ENCODE assay signal across 22 mouse cellular contexts in genomic region chr15:84077151-84077550, GRCm38 (mm10). TPM values are rescaled to one million over a fixed set of nuclear protein-coding genes. Genes with fewer than 3 reads are reported as not detected.
DNase-seq lines count a peak whose midpoint lies in the region; ATAC-seq and TF ChIP-seq lines count a peak whose summit lies in the region.
"Had no signal": no experiment of that assay in that cellular context is flagged by ENCODE, and none has a peak within 500 bp of the region (broad histone marks: within the 10 kb centered on the region; RNA-seq: fewer than 3 reads in every experiment).

No protein-coding gene starts in this region.

- no peaks in the 10 kb centered on the region for H3K36me3 ChIP-seq in intestine, postnatal 0 days (ENCODE audit: control insufficient read depth, insufficient read depth)
- no peaks in the 10 kb centered on the region for H3K36me3 ChIP-seq in intestine, embryonic 16.5 days (ENCODE audit: control insufficient read depth, insufficient read depth, low read length)
- no peaks in the 10 kb centered on the region for H3K36me3 ChIP-seq in lung, embryonic 14.5 days (ENCODE audit: insufficient read depth)
- no peaks in the 10 kb centered on the region for H3K36me3 ChIP-seq in heart, embryonic 12.5 days
- H3K36me3 ChIP-seq: embryonic facial prominence, embryonic 13.5 days; forebrain, embryonic 12.5 days; G1E; heart, embryonic 13.5 days had no signal

- TF ChIP-seq CTCF in intestine, postnatal 0 days (IDR thresholded peaks at IDR 0.05; ENCODE audit: low read depth): 0 out of 2 replicates have a peak, but pooled peaks have one; percentile 6
- TF ChIP-seq CTCF in lung, embryonic 14.5 days (IDR thresholded peaks at IDR 0.05; ENCODE audit: low read depth): peak; percentile 34

- H3K9me3 ChIP-seq in intestine, postnatal 0 days (ENCODE audit: control insufficient read depth): no peaks in the 10 kb centered on the region
- no peaks in the 10 kb centered on the region for H3K9me3 ChIP-seq in intestine, embryonic 16.5 days (ENCODE audit: control insufficient read depth, low read length)
- H3K9me3 ChIP-seq in lung, embryonic 14.5 days (ENCODE audit: low read depth, low read length): no peaks in the 10 kb centered on the region
- no peaks in the 10 kb centered on the region for H3K9me3 ChIP-seq in heart, embryonic 12.5 days (replicated peaks)
- H3K9me3 ChIP-seq: embryonic facial prominence, embryonic 13.5 days; forebrain, embryonic 12.5 days; heart, embryonic 13.5 days; hindbrain, embryonic 12.5 days had no signal

- WGBS in intestine, postnatal 0 days: 64% methylated on average over 17 of the region's 17 CpGs
- 68% methylated on average over 17 of the region's 17 CpGs for WGBS in intestine, embryonic 16.5 days
- WGBS in lung, embryonic 14.5 days: 51% methylated on average over 17 of the region's 17 CpGs
- 59% methylated on average over 17 of the region's 17 CpGs for WGBS in heart, embryonic 12.5 days

- H3K4me2 ChIP-seq in intestine, postnatal 0 days (replicated peaks; ENCODE audit: low read depth): no peak overlapping the region
- H3K4me2 ChIP-seq in intestine, embryonic 16.5 days (ENCODE audit: low read depth, low read length): no peak overlapping the region
- H3K4me2 ChIP-seq in lung, embryonic 14.5 days: no peak overlapping the region
- H3K4me2 ChIP-seq in heart, embryonic 12.5 days: no peak overlapping the region
- H3K4me2 ChIP-seq: embryonic facial prominence, embryonic 13.5 days; forebrain, embryonic 12.5 days; heart, embryonic 13.5 days; hindbrain, embryonic 12.5 days had no signal

- peaks cover 15% of the 10 kb centered on the region; the same call in 1 of the 2 replicates for H3K27me3 ChIP-seq in intestine, postnatal 0 days (replicated peaks; ENCODE audit: control insufficient read depth, insufficient read depth, low read length)
- peaks cover 5% of the 10 kb centered on the region for H3K27me3 ChIP-seq in intestine, embryonic 16.5 days (replicated peaks; ENCODE audit: control insufficient read depth, insufficient read depth, low read length)
- 0 out of 2 replicates have a peak, but pooled peaks cover 14% of the 10 kb centered on the region for H3K27me3 ChIP-seq in lung, embryonic 14.5 days (ENCODE audit: insufficient read depth, low read length)
- H3K27me3 ChIP-seq in heart, embryonic 12.5 days (replicated peaks): peaks cover 61% of the 10 kb centered on the region

- no peak overlapping the region for H3K9ac ChIP-seq in intestine, postnatal 0 days (ENCODE audit: low read depth, low read length)
- no peak overlapping the region for H3K9ac ChIP-seq in intestine, embryonic 16.5 days (ENCODE audit: low read depth, low read length)
- no peak overlapping the region for H3K9ac ChIP-seq in lung, embryonic 14.5 days
- no peak overlapping the region for H3K9ac ChIP-seq in heart, embryonic 12.5 days
- H3K9ac ChIP-seq: embryonic facial prominence, embryonic 13.5 days; forebrain, embryonic 12.5 days; heart, embryonic 13.5 days; hindbrain, embryonic 12.5 days had no signal

- H3K27ac ChIP-seq in intestine, postnatal 0 days (ENCODE audit: low read depth, low read length): no peak overlapping the region
- no peak overlapping the region for H3K27ac ChIP-seq in intestine, embryonic 16.5 days (ENCODE audit: low read length)
- H3K27ac ChIP-seq in lung, embryonic 14.5 days (ENCODE audit: low read depth): no peak overlapping the region
- no peak overlapping the region for H3K27ac ChIP-seq in heart, embryonic 12.5 days (ENCODE audit: poor library complexity, severe bottlenecking)
- H3K27ac ChIP-seq: embryonic facial prominence, embryonic 13.5 days; forebrain, embryonic 12.5 days; gastrocnemius, adult 2 months; heart, embryonic 13.5 days; hindbrain, embryonic 12.5 days had no signal

- no peak for DNase-seq in lung, embryonic 14.5 days
- DNase-seq in lung, postnatal 36 days: no peak
- peak; percentile 26 for DNase-seq in retina, postnatal 1 day
- DNase-seq in retina, embryonic 14.5 days (ENCODE audit: low spot score): no peak
- DNase-seq: adrenal gland, postnatal 10 days; cerebellum, adult 11 months; cerebellum, adult 8-10 months; cerebellum, postnatal 14 days; gastrocnemius, adult 2 months; gastrocnemius, postnatal 25 days; heart, postnatal 36 days had no signal

- H3K4me3 ChIP-seq in intestine, postnatal 0 days (ENCODE audit: low read depth, low read length): no peak overlapping the region
- H3K4me3 ChIP-seq in intestine, embryonic 16.5 days (ENCODE audit: low read length): no peak overlapping the region
- H3K4me3 ChIP-seq in lung, embryonic 14.5 days (ENCODE audit: low read depth, low read length): no peak overlapping the region
- H3K4me3 ChIP-seq in heart, embryonic 12.5 days: no peak overlapping the region
- H3K4me3 ChIP-seq: embryonic facial prominence, embryonic 13.5 days; forebrain, embryonic 12.5 days; gastrocnemius, adult 2 months; heart, embryonic 13.5 days; hindbrain, embryonic 12.5 days had no signal

- no peaks in the 10 kb centered on the region for H3K4me1 ChIP-seq in intestine, postnatal 0 days (replicated peaks; ENCODE audit: control insufficient read depth, insufficient read depth, low read length)
- 0 out of 2 replicates have a peak, but pooled peaks cover 2% of the 10 kb centered on the region for H3K4me1 ChIP-seq in intestine, embryonic 16.5 days (ENCODE audit: control insufficient read depth, insufficient read depth, low read length)
- H3K4me1 ChIP-seq in lung, embryonic 14.5 days (ENCODE audit: insufficient read depth): no peaks in the 10 kb centered on the region
- H3K4me1 ChIP-seq in heart, embryonic 12.5 days (replicated peaks): 0 out of 2 replicates have a peak, but pooled peaks cover 5% of the 10 kb centered on the region
- H3K4me1 ChIP-seq: heart, embryonic 13.5 days had no signal

- no peak for ATAC-seq in intestine, postnatal 0 days
- ATAC-seq in intestine, embryonic 16.5 days: no peak
- no peak for ATAC-seq in lung, embryonic 14.5 days (ENCODE audit: insufficient read depth)
- no peak for ATAC-seq in heart, embryonic 12.5 days (ENCODE audit: insufficient number of reproducible peaks, low FRiP score)
- ATAC-seq: hindbrain, embryonic 16.5 days had no signal

RNA-seq across cellular contexts. Expression of gene Efcab6, which starts 12.0 kb away (rescaled TPM):
- polyA plus RNA-seq in intestine, postnatal 0 days (2015; fragmentation: Nextera tagmentation; extraction: Ambion mirVana): not detected in 2 replicates
- 0.05 and 0.18 TPM in 2 replicates for polyA plus RNA-seq in intestine, embryonic 16.5 days (2015; fragmentation: Nextera tagmentation; extraction: Ambion mirVana)
- polyA plus RNA-seq in lung, embryonic 14.5 days (2014; fragmentation: Nextera tagmentation; extraction: Ambion mirVana): 0.33 and 0.77 TPM in 2 replicates
- polyA plus RNA-seq in heart, embryonic 12.5 days (2016; fragmentation: Nextera tagmentation; extraction: Ambion mirVana): 0.15 TPM in 1 of 2 replicates, not detected in the other
- polyA plus RNA-seq: G1E; heart, embryonic 13.5 days; heart, postnatal 0 days had no signal

RNA-seq across cellular contexts. Expression of gene Sult4a1, which starts 28.4 kb away (rescaled TPM):
- 3.8 and 4.5 TPM in 2 replicates for polyA plus RNA-seq in intestine, postnatal 0 days (2015; fragmentation: Nextera tagmentation; extraction: Ambion mirVana)
- 4.9 and 5.1 TPM in 2 replicates for polyA plus RNA-seq in intestine, embryonic 16.5 days (2015; fragmentation: Nextera tagmentation; extraction: Ambion mirVana)
- 0.62 and 0.75 TPM in 2 replicates for polyA plus RNA-seq in lung, embryonic 14.5 days (2014; fragmentation: Nextera tagmentation; extraction: Ambion mirVana)
- polyA plus RNA-seq in heart, embryonic 12.5 days (2016; fragmentation: Nextera tagmentation; extraction: Ambion mirVana): 0.60 and 0.80 TPM in 2 replicates
- polyA plus RNA-seq: G1E had no signal

RNA-seq across cellular contexts. Expression of gene Pnpla5, which starts 45.8 kb away (rescaled TPM):
- polyA plus RNA-seq in intestine, postnatal 0 days (2015; fragmentation: Nextera tagmentation; extraction: Ambion mirVana): not detected in 2 replicates
- polyA plus RNA-seq in intestine, embryonic 16.5 days (2015; fragmentation: Nextera tagmentation; extraction: Ambion mirVana): not detected in 2 replicates
- not detected in 2 replicates for polyA plus RNA-seq in lung, embryonic 14.5 days (2014; fragmentation: Nextera tagmentation; extraction: Ambion mirVana)
- not detected in 2 replicates for polyA plus RNA-seq in heart, embryonic 12.5 days (2016; fragmentation: Nextera tagmentation; extraction: Ambion mirVana)
- polyA plus RNA-seq: brain, embryonic 14.5 days; embryonic facial prominence, embryonic 13.5 days; forebrain, embryonic 12.5 days; G1E; heart, embryonic 13.5 days; heart, postnatal 0 days; hindbrain, embryonic 12.5 days; hindbrain, embryonic 16.5 days had no signal
